Mouse (Mus musculus) embryonic fibroblast, embryonic 13.5 days (primary cell): ENCODE measurements around the gene Syt3. TPM values are rescaled to one million over a fixed set of nuclear protein-coding genes. Genes with fewer than 3 reads are reported as not detected.

Source experiments
- H3K27ac ChIP-seq: 2 replicates; pipeline ENCODE4 v1.5.1; 2012; ENCODE audit warnings: low read length, control low read depth, inconsistent platforms; ENCODE audit not compliant: insufficient read depth
- H3K4me1 ChIP-seq: 2 replicates; pipeline ENCODE4 v1.6.1; 2011; ENCODE audit warnings: low read length; ENCODE audit not compliant: control insufficient read depth, insufficient read depth
- H3K4me3 ChIP-seq: 2 replicates; pipeline ENCODE4 v1.5.1; 2011; ENCODE audit warnings: mild to moderate bottlenecking, control low read depth, low read length; ENCODE audit not compliant: insufficient read depth
- CTCF ChIP-seq: IDR thresholded peaks from 2 replicates; pipeline ENCODE4 v1.5.1; 2011; ENCODE audit warnings: mild to moderate bottlenecking, control low read depth, low read length, moderate library complexity, borderline replicate concordance; ENCODE audit not compliant: insufficient read depth
- POLR2A ChIP-seq: IDR thresholded peaks from 2 replicates; pipeline ENCODE4 v1.6.1; 2011; ENCODE audit warnings: low read depth, mild to moderate bottlenecking, control low read depth, low read length, moderate library complexity
- polyA plus RNA-seq: library from polyadenylated mRNA; stranded (reverse); fragments of >200 nt; gene quantifications from 2 replicates; pipeline ENCODE4 v1.2.4, GENCODE M21; 2011; ENCODE audit warnings: low read depth; ENCODE audit not compliant: missing spikeins, insufficient read length

The Syt3 gene
- polyA plus RNA-seq, 1 experiment, result 0.25 TPM

DNA sequence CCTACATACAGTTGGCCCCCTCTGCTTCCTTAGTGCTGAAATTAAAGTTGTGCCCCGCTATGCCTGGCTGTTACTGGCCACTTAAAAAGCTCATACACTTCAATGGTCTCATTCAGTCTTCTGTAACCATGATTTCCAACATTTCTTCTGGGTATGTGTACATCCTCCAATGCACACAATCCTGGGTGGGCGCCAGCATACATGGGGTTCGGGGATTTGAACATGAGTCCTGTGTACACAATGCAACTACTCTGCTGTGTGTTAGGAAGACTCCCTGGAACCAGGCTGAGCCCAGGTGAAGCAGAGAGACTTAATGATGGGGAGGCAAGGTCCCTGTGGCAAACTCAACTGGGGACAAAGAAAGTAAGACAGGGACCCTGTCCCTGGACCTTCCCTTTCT is 8.1 kb upstream of the Syt3 start:
- H3K4me1 ChIP-seq, result no peaks in the 10 kb centered on the region
- TF ChIP-seq CTCF (no peak), POLR2A (no peak)
- H3K27ac ChIP-seq, result no peak overlapping the region
- no peak overlapping the region for H3K4me3 ChIP-seq

DNA sequence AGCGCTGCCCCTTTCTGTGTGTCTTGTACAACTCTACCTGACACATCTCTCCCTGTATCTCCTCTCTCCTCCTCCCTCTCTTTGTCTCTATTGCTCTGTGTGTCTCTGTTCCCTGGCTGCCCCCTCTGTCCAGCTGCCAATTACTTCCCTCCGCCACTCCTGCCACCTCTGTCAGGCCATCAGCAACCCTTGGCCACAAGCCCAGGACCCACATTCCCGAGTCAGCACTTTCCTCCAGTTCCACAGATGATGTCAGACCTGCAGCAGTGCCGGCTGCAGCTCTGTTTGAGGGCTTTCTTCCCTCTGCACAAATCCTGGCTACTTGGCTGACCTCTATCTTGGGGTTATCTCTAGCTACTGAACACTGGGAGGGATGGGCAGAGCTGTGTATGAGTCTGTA is 5.6 kb upstream of the Syt3 start:
- Histone ChIP-seq H3K4me1 (no peaks in the 10 kb centered on the region), H3K27ac (no peak overlapping the region), H3K4me3 (no peak overlapping the region)
- TF ChIP-seq POLR2A (no peak), CTCF (no peak)

DNA sequence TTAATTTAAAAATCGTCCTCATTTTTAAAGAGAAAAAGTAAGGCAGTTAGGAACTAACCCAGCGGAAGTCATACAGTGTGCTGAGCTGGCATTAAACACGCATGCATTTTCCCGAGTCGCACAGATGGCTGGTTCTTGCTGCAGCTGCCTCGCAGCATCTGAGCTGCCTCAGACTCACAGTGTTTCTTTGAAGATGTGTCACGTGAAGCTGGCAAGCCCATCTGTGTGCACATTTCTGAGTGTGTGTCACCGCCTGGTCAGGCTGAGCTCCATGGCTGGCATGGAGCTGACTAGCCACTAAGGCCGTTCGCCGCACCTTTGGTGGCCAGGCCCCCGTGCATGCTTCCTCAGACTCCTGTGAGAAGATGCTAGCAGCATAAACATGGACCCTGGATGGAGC is 1.4 kb upstream of the Syt3 start:
- Histone ChIP-seq H3K4me3 (no peak overlapping the region), H3K27ac (no peak overlapping the region), H3K4me1 (no peaks in the 10 kb centered on the region)
- TF ChIP-seq CTCF (no peak), POLR2A (no peak)

DNA sequence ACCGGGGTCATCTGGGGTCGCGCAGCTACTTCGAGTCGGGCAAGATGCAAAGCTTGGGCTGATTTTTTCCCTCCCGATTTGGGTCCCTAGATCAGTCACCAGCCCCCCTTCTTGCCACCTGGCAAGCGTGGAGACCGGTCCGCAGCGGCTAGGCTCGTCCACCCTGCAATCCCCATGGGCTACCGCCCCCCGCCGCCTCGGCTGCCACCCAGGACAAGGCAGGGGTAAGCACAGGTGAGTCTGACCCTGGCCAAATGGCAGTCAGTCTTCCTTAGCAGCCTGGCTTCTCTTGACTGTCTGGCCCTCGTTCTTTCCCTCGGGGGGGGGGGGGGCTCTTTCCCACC is 786 bp downstream of the Syt3 start:
- TF ChIP-seq POLR2A (no peak), CTCF (no peak)
- no peak overlapping the region for H3K27ac ChIP-seq
- peak overlapping the region; percentile 2; the same call in 1 of the 2 replicates for H3K4me3 ChIP-seq
- H3K4me1 ChIP-seq, result no peaks in the 10 kb centered on the region

DNA sequence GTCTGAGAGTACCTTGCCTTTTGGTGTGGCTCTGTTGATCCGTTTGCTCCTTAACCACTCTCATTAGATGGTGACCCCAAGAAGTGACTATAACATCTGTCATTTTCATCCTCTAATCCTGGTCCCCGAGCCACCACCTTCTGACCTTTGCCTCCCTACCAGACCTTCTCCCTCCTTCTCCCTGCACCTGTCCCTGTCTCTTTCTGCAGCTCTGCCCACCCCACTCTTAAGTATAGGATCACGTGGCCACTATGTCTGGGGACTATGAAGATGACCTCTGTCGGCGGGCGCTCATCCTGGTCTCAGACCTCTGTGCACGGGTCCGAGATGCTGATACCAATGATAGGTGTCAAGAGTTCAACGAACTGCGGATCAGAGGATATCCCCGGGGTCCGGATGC is 1.8 kb downstream of the Syt3 start, which contains the start of gene 1700008O03Rik:
Gene 1700008O03Rik (minus strand): TSS at position 101 of the 400 bp plus-strand sequence.
- H3K4me1 ChIP-seq, result no peaks in the 10 kb centered on the region
- H3K27ac ChIP-seq, result no peak within 1 kb of the TSS
- peak within 1 kb of the TSS; percentile 2; the same call in 1 of the 2 replicates for H3K4me3 ChIP-seq
- TF ChIP-seq POLR2A, result no peak
- TF ChIP-seq CTCF, result no peak

DNA sequence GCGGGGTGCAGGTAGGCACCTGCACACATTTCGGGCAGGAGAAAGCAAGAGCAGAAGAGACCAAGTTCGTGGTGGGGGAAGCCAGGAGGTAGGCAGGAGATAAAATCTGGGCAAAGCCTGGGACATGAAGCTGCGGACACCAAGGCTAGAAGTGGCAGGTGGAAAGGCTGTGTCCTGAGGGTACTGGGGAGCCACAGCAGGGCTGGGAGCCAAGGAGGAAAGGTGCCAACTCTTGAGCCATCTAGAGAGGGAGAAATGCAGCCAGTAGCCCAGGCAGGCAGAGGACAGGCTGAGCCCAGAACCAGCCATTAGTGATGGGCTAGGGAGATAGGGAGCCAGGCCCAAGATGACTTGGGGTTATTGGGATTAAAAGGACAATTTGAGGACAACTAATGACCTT is 7.9 kb downstream of the Syt3 start:
- H3K27ac ChIP-seq, result no peak overlapping the region
- no peak for TF ChIP-seq POLR2A
- no peak for TF ChIP-seq CTCF
- no peak overlapping the region for H3K4me3 ChIP-seq
- H3K4me1 ChIP-seq, result no peaks in the 10 kb centered on the region

DNA sequence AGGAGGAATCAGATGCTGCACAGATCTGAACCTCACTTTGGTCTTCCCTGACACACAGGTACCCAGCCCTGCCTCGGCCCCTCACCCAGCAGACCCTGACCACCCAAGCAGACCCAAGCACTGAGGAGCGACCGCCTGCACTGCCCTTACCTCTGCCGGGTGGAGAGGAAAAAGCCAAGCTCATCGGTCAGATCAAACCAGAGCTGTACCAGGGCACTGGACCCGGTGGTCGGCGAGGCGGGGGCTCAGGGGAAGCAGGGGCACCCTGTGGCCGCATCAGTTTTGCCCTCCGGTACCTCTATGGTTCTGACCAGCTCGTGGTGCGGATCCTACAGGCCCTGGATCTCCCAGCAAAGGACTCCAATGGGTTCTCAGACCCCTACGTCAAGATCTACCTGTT is 8.4 kb downstream of the Syt3 start:
- TF ChIP-seq CTCF (no peak), POLR2A (no peak)
- Histone ChIP-seq H3K27ac (no peak overlapping the region), H3K4me1 (no peaks in the 10 kb centered on the region), H3K4me3 (no peak overlapping the region)

DNA sequence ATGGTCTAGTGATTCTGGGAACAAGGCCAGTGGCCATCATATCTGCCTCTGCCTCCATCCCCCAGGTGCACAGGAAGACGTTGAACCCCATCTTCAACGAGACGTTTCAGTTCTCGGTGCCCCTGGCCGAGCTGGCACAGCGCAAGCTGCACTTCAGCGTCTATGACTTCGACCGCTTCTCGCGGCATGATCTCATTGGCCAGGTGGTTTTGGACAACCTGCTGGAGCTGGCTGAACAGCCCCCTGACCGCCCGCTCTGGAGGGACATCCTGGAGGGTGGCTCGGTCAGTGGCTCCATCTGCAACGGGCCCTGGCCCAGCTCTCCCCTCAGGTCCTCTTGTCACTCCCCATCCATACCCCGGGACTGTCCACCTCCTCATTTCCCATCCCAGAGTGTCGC is 9.4 kb downstream of the Syt3 start:
- TF ChIP-seq POLR2A (no peak), CTCF (no peak)
- Histone ChIP-seq H3K27ac (no peak overlapping the region), H3K4me1 (no peaks in the 10 kb centered on the region), H3K4me3 (no peak overlapping the region)

DNA sequence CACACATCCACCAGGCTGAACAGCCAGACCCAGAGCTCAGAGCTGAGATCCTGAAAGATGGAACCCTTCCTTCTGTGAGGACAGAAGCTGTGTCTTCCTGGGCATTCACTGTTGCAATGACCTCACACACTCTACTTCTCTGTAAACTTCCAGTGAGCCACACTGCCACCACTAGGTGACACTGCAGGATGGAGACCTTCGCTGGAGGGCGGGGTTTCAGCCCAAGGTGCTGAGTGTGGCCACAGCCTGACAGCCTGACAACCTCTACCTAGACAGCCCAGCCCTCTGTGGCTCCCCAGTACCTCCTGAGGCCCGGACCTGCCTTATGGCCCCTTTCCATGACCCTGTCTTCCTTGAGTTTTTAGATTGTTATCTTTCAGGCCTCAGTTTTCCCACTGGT is 14.7 kb downstream of the Syt3 start:
- Histone ChIP-seq H3K27ac (no peak overlapping the region), H3K4me3 (no peak overlapping the region), H3K4me1 (no peaks in the 10 kb centered on the region)
- TF ChIP-seq CTCF (peak; percentile 40; the same call in 1 of the 2 replicates), POLR2A (no peak)

DNA sequence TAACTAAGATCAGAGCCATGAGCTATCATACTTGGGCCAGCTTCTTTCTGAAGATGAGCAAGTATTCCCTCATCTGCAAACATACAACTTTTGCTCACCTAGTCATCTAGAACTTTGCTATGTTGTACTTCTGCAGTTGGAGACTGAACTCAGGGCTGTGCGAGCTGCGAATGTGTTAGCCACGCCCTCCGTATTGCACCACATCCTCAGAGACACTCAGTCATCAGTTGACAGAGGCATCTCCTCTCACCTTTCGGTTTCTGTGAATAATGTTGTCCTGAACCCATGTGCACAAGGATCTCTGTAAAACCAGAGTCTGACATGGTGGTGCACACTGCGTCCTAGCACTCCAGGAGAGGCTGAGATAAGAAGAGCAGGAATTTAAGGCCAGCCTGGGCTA is 17.8 kb downstream of the Syt3 start:
- no peak overlapping the region for H3K27ac ChIP-seq
- no peak for TF ChIP-seq POLR2A
- no peak for TF ChIP-seq CTCF
- no peaks in the 10 kb centered on the region for H3K4me1 ChIP-seq
- H3K4me3 ChIP-seq, result no peak overlapping the region
